Mouse (Mus musculus): Measurements from ENCODE around the gene Gm11937.
"Not testable (repeated sequence)": the region's sequence is repeated elsewhere in the genome, so short reads cannot be mapped to it uniquely, and the experiment has no call there.

- not testable (repeated sequence) for TF ChIP-seq POLR2AphosphoS2 (IDR thresholded peaks at IDR 0.05; ENCODE audit: low read length); MAFK (IDR thresholded peaks at IDR 0.05; ENCODE audit: borderline replicate concordance, low read depth, low read length); USF1 (IDR thresholded peaks at IDR 0.05; ENCODE audit: low read depth, low read length); BHLHE40 (IDR thresholded peaks at IDR 0.05; ENCODE audit: borderline replicate concordance, low read depth, low read length); CTCF (IDR thresholded peaks at IDR 0.05 in 2 of 3, conservative IDR thresholded peaks at IDR 0.05 in 1 of 3; ENCODE audit: control insufficient read depth in 1 of 3, insufficient read depth in 1 of 3, low read depth in 2 of 3, low read length in 3 of 3, poor library complexity in 1 of 3, severe bottlenecking in 1 of 3); POLR2A (IDR thresholded peaks at IDR 0.05; ENCODE audit: control insufficient read depth in 1 of 2, insufficient read depth in 1 of 2, low read depth in 1 of 2, low read length in 2 of 2, poor library complexity in 1 of 2); MAZ (IDR thresholded peaks at IDR 0.05; ENCODE audit: low read depth, low read length); GATA1 (IDR thresholded peaks at IDR 0.05; ENCODE audit: low read depth, low read length); MEF2A (IDR thresholded peaks at IDR 0.05; ENCODE audit: extremely low read depth, insufficient replicate concordance, low read depth, low read length, poor library complexity, severe bottlenecking); ETS1 (IDR thresholded peaks at IDR 0.05; ENCODE audit: low read depth, low read length); EP300 (IDR thresholded peaks at IDR 0.05; ENCODE audit: low read depth in 1 of 2, low read length in 2 of 2); JUND (IDR thresholded peaks at IDR 0.05; ENCODE audit: low read depth, low read length); POLR2AphosphoS5 (IDR thresholded peaks at IDR 0.05; ENCODE audit: borderline replicate concordance, low read depth, low read length); USF2 (IDR thresholded peaks at IDR 0.05; ENCODE audit: borderline replicate concordance in 1 of 2, insufficient read depth in 1 of 2, low read depth in 1 of 2, low read length in 2 of 2)
Observed at GRCm38 (mm10) chr11:99643635-99644139, 33.7 kb upstream of the Gm11937 start, which contains the start of gene Krtap4-7.

Measured in MEL (cell line).